Mouse (Mus musculus) bone marrow macrophage, adult 2 months (primary cell): ENCODE results near the gene Prrt1.

ENCODE experiments used
- CTCF ChIP-seq: IDR thresholded peaks from 2 replicates; pipeline ENCODE4 v1.5.1; 2012; ENCODE audit warnings: low read depth, mild to moderate bottlenecking, low read length, moderate library complexity
- POLR2A ChIP-seq: IDR thresholded peaks from 2 replicates; pipeline ENCODE4 v1.6.1; 2012; ENCODE audit warnings: mild to moderate bottlenecking, low read depth, low read length, borderline replicate concordance

DNA sequence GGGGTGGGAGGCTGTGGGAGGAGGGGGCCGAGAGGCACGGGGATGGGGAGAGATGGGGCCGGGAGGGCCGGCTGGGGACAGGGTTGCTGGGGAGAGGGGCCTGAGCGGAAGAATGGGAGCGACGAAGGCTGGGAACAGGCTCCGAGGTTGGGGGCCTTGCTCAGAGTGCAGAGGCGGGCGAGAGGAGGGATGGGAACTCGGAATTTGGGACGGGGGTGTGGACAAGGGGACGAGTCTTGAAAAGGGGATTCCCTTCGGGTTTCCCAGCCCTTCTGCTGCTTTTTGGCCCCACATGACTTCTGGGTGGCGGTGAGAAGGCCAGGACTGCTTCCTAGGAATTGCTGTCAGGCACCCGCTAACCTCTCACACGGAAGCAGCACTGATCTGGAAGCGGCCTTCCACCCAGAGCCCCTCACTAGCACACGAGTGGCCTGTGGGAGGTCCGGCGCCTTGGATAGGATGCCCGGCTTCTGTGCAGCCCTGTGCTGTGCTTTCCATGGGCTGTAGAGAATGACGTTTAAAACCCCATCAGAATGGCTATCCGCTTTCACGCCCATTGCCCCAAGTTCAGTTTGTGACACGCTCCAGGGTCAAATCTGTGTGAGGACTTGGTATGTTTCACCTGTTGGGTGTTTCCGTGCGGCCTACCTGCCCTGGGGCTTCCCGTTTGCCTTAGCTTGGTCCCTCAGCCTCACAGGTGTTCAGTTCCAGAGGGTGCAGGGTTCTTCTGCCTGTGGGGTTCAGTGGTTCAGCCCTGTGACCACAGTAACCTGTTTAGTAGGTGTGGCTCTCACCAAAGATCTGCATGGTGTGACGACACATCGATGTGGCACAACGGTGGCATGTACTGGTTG lies 22.9 kb upstream of the Prrt1 start:
- no peak for TF ChIP-seq CTCF
- TF ChIP-seq POLR2A, result no peak
